28 mouse cellular contexts compared by ENCODE assay signal in genomic region chr2:86195863-86196262, GRCm38 (mm10). TPM values are rescaled to one million over a fixed set of nuclear protein-coding genes. Genes with fewer than 3 reads are reported as not detected.
A peak's percentile ranks its signal among the peaks of the same experiment; 100 is the strongest.
DNase-seq lines count a peak whose midpoint lies in the region; ATAC-seq and TF ChIP-seq lines count a peak whose summit lies in the region.
"Had no signal": no experiment of that assay in that cellular context is flagged by ENCODE, and none has a peak within 500 bp of the region (broad histone marks: within the 10 kb centered on the region; RNA-seq: fewer than 3 reads in every experiment).

No protein-coding gene starts in this region.

- TF ChIP-seq EP300 in liver, postnatal 0 days (IDR thresholded peaks at IDR 0.05; ENCODE audit: low read depth): no peak

- H3K4me3 ChIP-seq in liver, postnatal 0 days (ENCODE audit: low read depth, low read length): no peak overlapping the region
- no peak overlapping the region for H3K4me3 ChIP-seq in liver, embryonic 11.5 days (ENCODE audit: low read depth, low read length)

- no peaks in the 10 kb centered on the region for H3K27me3 ChIP-seq in liver, postnatal 0 days (ENCODE audit: insufficient read depth, low read length)
- H3K27me3 ChIP-seq in liver, embryonic 11.5 days (replicated peaks; ENCODE audit: control insufficient read depth, insufficient read depth, low read length): no peaks in the 10 kb centered on the region
- H3K27me3 ChIP-seq: CH12.LX, Patski had no signal

- H3K36me3 ChIP-seq in liver, postnatal 0 days (replicated peaks; ENCODE audit: insufficient read depth, low read length): no peaks in the 10 kb centered on the region
- no peaks in the 10 kb centered on the region for H3K36me3 ChIP-seq in liver, embryonic 11.5 days (ENCODE audit: control insufficient read depth, insufficient read depth, low read length)
- H3K36me3 ChIP-seq: G1E had no signal

- no peaks in the 10 kb centered on the region for H3K9me3 ChIP-seq in liver, postnatal 0 days (ENCODE audit: low read length)
- H3K9me3 ChIP-seq in liver, embryonic 11.5 days (ENCODE audit: control insufficient read depth, low read length): no peaks in the 10 kb centered on the region
- H3K9me3 ChIP-seq: G1E had no signal

- DNase-seq in liver, postnatal 0 days: no peak
- DNase-seq in liver, embryonic 11.5 days (ENCODE audit: low spot score): no peak
- no peak for DNase-seq in T-cell, adult 2 months (ENCODE audit: low spot score)
- DNase-seq in urinary bladder, adult 18-20 months (ENCODE audit: low spot score in 2 of 2): no peak
- DNase-seq: adrenal gland, adult 2 months; adrenal gland, adult 8-10 months; adrenal gland, postnatal 10 days; adrenal gland, postnatal 14 days; adrenal gland, postnatal 25 days; adrenal gland, postnatal 36 days; B cell, adult 2 months; cerebellum, adult 11 months; cerebellum, adult 11-12 months; cerebellum, adult 18-20 months; cerebellum, adult 2 months had no signal

- no peak overlapping the region for H3K27ac ChIP-seq in liver, postnatal 0 days (ENCODE audit: low read depth)
- H3K27ac ChIP-seq in liver, embryonic 11.5 days (ENCODE audit: low read depth, low read length): no peak overlapping the region

- peak; percentile 45; the same call in 1 of the 2 replicates for ATAC-seq in liver, postnatal 0 days
- no peak for ATAC-seq in liver, embryonic 11.5 days (replicated peaks; ENCODE audit: low FRiP score)
- ATAC-seq in megakaryocyte, adult 5-6 weeks (ENCODE audit: poor library complexity, severe bottlenecking): peak; percentile 87
- 0 out of 2 replicates have a peak, but pooled peaks have one; percentile 64 for ATAC-seq in neutrophil, adult 5-6 weeks (ENCODE audit: extremely low read depth, insufficient number of reproducible peaks, low FRiP score, poor library complexity, severe bottlenecking)
- ATAC-seq: activated CD4-positive, CD25-positive, alpha-beta regulatory T cell, adult 4 months; CD4-positive, CD25-positive, alpha-beta regulatory T cell, adult 4 months; Patski had no signal

- WGBS in liver, postnatal 0 days (ENCODE audit: insufficient replicate concordance): 29% methylated on average over 1 of the region's 1 CpGs
- WGBS in liver, embryonic 11.5 days: 37% methylated on average over 1 of the region's 1 CpGs

- H3K9ac ChIP-seq in liver, postnatal 0 days (replicated peaks): no peak overlapping the region
- no peak overlapping the region for H3K9ac ChIP-seq in liver, embryonic 11.5 days (ENCODE audit: low read depth, low read length)

- TF ChIP-seq CTCF in liver, postnatal 0 days (IDR thresholded peaks at IDR 0.05; ENCODE audit: low read depth): no peak

- no peak overlapping the region for H3K4me2 ChIP-seq in liver, postnatal 0 days (ENCODE audit: low read depth, low read length)
- no peak overlapping the region for H3K4me2 ChIP-seq in liver, embryonic 11.5 days

- H3K4me1 ChIP-seq in liver, postnatal 0 days (ENCODE audit: insufficient read depth): no peaks in the 10 kb centered on the region
- H3K4me1 ChIP-seq in liver, embryonic 11.5 days (replicated peaks; ENCODE audit: control insufficient read depth, insufficient read depth, low read length): no peaks in the 10 kb centered on the region

RNA-seq across cellular contexts. Expression of gene Olfr1045, which starts 6.9 kb away (rescaled TPM):
- polyA plus RNA-seq in liver, postnatal 0 days (2015; fragmentation: Nextera tagmentation; extraction: Ambion mirVana): not detected in 2 replicates
- not detected in 2 replicates for polyA plus RNA-seq in liver, embryonic 11.5 days (2014; fragmentation: Nextera tagmentation; extraction: Ambion mirVana)
- total RNA-seq in megakaryocyte, adult 5-6 weeks (2015): not detected in 2 replicates
- total RNA-seq in megakaryocyte, adult 5-6 weeks (2017): not detected in 2 replicates
- total RNA-seq in neutrophil, adult 5-6 weeks (2017): not detected in 2 replicates
- total RNA-seq: adrenal gland, adult 18-20 months; adrenal gland, adult 2 months; adrenal gland, adult 8-10 months; adrenal gland, postnatal 10 days; adrenal gland, postnatal 14 days; adrenal gland, postnatal 25 days; adrenal gland, postnatal 36 days; adrenal gland, postnatal 4 days; CH12.LX; ES-E14; MEL had no signal
- polyA plus RNA-seq: adrenal gland, adult 2 months; brain, embryonic 14.5 days; C2C12; CD4-positive, CD25-positive, alpha-beta regulatory T cell, adult 4 months; cerebellum, adult 2 months; G1E; Patski had no signal

RNA-seq across cellular contexts. Expression of gene Olfr52, which starts 10.4 kb away (rescaled TPM):
- not detected in 2 replicates for polyA plus RNA-seq in liver, postnatal 0 days (2015; fragmentation: Nextera tagmentation; extraction: Ambion mirVana)
- not detected in 2 replicates for polyA plus RNA-seq in liver, embryonic 11.5 days (2014; fragmentation: Nextera tagmentation; extraction: Ambion mirVana)
- not detected in 2 replicates for total RNA-seq in megakaryocyte, adult 5-6 weeks (2015)
- total RNA-seq in megakaryocyte, adult 5-6 weeks (2017): not detected in 2 replicates
- total RNA-seq in neutrophil, adult 5-6 weeks (2017): 0.37 TPM in 1 of 2 replicates, not detected in the other
- total RNA-seq: adrenal gland, adult 18-20 months; adrenal gland, adult 2 months; adrenal gland, adult 8-10 months; adrenal gland, postnatal 10 days; adrenal gland, postnatal 14 days; adrenal gland, postnatal 25 days; adrenal gland, postnatal 36 days; adrenal gland, postnatal 4 days; CH12.LX; ES-E14; MEL had no signal
- polyA plus RNA-seq: activated CD4-positive, CD25-positive, alpha-beta regulatory T cell, adult 4 months; adrenal gland, adult 2 months; brain, embryonic 14.5 days; C2C12; CD4-positive, CD25-positive, alpha-beta regulatory T cell, adult 4 months; cerebellum, adult 2 months; G1E; Patski had no signal

RNA-seq across cellular contexts. Expression of gene Olfr1044, which starts 18.2 kb away (rescaled TPM):
- not detected in 2 replicates for polyA plus RNA-seq in liver, postnatal 0 days (2015; fragmentation: Nextera tagmentation; extraction: Ambion mirVana)
- not detected in 2 replicates for polyA plus RNA-seq in liver, embryonic 11.5 days (2014; fragmentation: Nextera tagmentation; extraction: Ambion mirVana)
- not detected in 2 replicates for total RNA-seq in megakaryocyte, adult 5-6 weeks (2015)
- not detected in 2 replicates for total RNA-seq in megakaryocyte, adult 5-6 weeks (2017)
- total RNA-seq in neutrophil, adult 5-6 weeks (2017): not detected in 2 replicates
- total RNA-seq: adrenal gland, adult 18-20 months; adrenal gland, adult 2 months; adrenal gland, adult 8-10 months; adrenal gland, postnatal 10 days; adrenal gland, postnatal 14 days; adrenal gland, postnatal 25 days; adrenal gland, postnatal 36 days; adrenal gland, postnatal 4 days; CH12.LX; ES-E14; MEL had no signal
- polyA plus RNA-seq: activated CD4-positive, CD25-positive, alpha-beta regulatory T cell, adult 4 months; adrenal gland, adult 2 months; brain, embryonic 14.5 days; C2C12; CD4-positive, CD25-positive, alpha-beta regulatory T cell, adult 4 months; cerebellum, adult 2 months; G1E; Patski had no signal

RNA-seq across cellular contexts. Expression of gene Olfr1046, which starts 23.3 kb away (rescaled TPM):
- polyA plus RNA-seq in liver, postnatal 0 days (2015; fragmentation: Nextera tagmentation; extraction: Ambion mirVana): not detected in 2 replicates
- not detected in 2 replicates for polyA plus RNA-seq in liver, embryonic 11.5 days (2014; fragmentation: Nextera tagmentation; extraction: Ambion mirVana)
- not detected in 2 replicates for total RNA-seq in megakaryocyte, adult 5-6 weeks (2015)
- not detected in 2 replicates for total RNA-seq in megakaryocyte, adult 5-6 weeks (2017)
- total RNA-seq in neutrophil, adult 5-6 weeks (2017): not detected in 2 replicates
- total RNA-seq: adrenal gland, adult 18-20 months; adrenal gland, adult 2 months; adrenal gland, adult 8-10 months; adrenal gland, postnatal 10 days; adrenal gland, postnatal 14 days; adrenal gland, postnatal 25 days; adrenal gland, postnatal 36 days; adrenal gland, postnatal 4 days; CH12.LX; ES-E14; MEL had no signal
- polyA plus RNA-seq: activated CD4-positive, CD25-positive, alpha-beta regulatory T cell, adult 4 months; adrenal gland, adult 2 months; brain, embryonic 14.5 days; C2C12; CD4-positive, CD25-positive, alpha-beta regulatory T cell, adult 4 months; cerebellum, adult 2 months; G1E; Patski had no signal

RNA-seq across cellular contexts. Expression of gene Olfr1043, which starts 28.5 kb away (rescaled TPM):
- not detected in 2 replicates for polyA plus RNA-seq in liver, postnatal 0 days (2015; fragmentation: Nextera tagmentation; extraction: Ambion mirVana)
- polyA plus RNA-seq in liver, embryonic 11.5 days (2014; fragmentation: Nextera tagmentation; extraction: Ambion mirVana): not detected in 2 replicates
- not detected in 2 replicates for total RNA-seq in megakaryocyte, adult 5-6 weeks (2015)
- total RNA-seq in megakaryocyte, adult 5-6 weeks (2017): not detected in 2 replicates
- total RNA-seq in neutrophil, adult 5-6 weeks (2017): not detected in 2 replicates
- total RNA-seq: adrenal gland, adult 18-20 months; adrenal gland, adult 2 months; adrenal gland, adult 8-10 months; adrenal gland, postnatal 10 days; adrenal gland, postnatal 14 days; adrenal gland, postnatal 25 days; adrenal gland, postnatal 36 days; adrenal gland, postnatal 4 days; CH12.LX; ES-E14; G1E; MEL had no signal
- polyA plus RNA-seq: activated CD4-positive, CD25-positive, alpha-beta regulatory T cell, adult 4 months; adrenal gland, adult 2 months; brain, embryonic 14.5 days; C2C12; CD4-positive, CD25-positive, alpha-beta regulatory T cell, adult 4 months; cerebellum, adult 2 months; G1E; Patski had no signal
